Mouse (Mus musculus): ENCODE data around the gene Itpk1.

Itpk1 gene

GRCm38 (mm10) chr12:102554721-102555516 lies 149.8 kb downstream of the Itpk1 start, which contains the start of gene Chga:
Chga (plus strand) TSS chr12:102554969.
- no peak for DNase-seq (ENCODE audit: low spot score in 2 of 2)

- DNase-seq (ENCODE audit: low spot score in 2 of 2), result no peak
Measured at GRCm38 (mm10) chr12:102553705-102554275, 150.9 kb downstream of the Itpk1 start.

DNA sequence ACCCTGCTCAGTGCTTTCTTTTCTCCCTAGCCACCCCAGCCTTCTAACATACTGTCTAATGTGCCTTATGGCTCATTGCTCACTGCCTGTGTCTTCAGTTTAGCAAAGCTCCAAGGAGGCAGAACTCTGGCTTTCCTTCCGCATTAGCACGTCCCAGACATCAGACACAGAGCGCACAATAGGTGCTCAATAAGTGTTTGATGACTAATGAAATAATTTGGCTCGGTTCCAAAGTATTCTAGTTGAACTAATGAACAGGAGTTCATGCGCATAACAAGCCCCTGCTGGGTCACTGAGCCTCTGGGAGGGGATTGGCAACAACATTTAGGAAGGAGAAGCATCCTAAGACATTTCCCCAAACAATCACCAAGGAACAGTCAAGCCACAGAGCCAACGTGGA lies 152.7 kb downstream of the Itpk1 start:
- no peak for DNase-seq (ENCODE audit: low spot score in 2 of 2)

- no peak for DNase-seq (ENCODE audit: low spot score in 2 of 2)
Measured at GRCm38 (mm10) chr12:102551186-102551585, 153.5 kb downstream of the Itpk1 start.

- DNase-seq (ENCODE audit: low spot score in 2 of 2), result peak; percentile 22 to 32
Measured at GRCm38 (mm10) chr12:102550529-102550928, 154.2 kb downstream of the Itpk1 start.

DNA sequence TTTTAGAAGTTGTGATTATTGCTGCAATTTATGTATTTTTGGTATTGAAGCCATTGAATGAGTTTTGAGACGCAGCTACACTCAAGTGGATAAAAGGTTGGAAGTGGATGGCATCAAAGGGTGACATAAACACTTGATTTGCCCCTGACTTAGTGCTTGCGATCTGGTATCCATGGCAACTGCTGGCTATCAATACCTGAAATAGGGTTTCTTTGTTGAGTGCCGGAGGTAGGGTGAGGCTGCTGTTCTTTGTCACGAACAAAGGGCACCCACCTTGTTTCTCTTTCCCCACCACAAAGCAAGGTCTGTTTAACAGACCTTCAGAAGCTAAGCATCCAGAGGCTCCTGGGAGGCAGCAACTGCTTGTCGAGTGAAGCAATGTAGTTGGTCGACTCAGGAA lies 159.6 kb downstream of the Itpk1 start:
- DNase-seq (ENCODE audit: low spot score in 2 of 2), result no peak

DNA sequence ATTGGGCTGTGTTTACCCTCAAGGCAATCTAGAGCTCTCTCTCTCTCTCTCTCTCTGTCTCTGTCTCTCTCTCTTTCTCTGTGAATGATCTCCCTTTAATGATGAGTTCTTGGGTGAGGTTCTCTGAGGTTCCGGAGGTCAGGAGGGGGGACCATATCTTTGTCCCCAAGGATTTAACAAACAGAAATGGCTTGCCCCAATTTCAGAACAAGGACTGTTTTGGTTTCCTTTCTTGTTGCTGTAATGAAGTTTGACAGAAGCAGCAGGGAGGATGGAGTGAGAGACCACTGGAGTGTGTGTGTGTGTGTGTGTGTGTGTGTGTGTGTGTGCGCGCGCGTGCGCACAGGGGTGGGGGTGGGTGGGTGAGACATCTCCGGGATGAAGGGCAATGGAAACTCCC lies 163.6 kb downstream of the Itpk1 start:
- no peak for DNase-seq (ENCODE audit: low spot score in 2 of 2)

DNA sequence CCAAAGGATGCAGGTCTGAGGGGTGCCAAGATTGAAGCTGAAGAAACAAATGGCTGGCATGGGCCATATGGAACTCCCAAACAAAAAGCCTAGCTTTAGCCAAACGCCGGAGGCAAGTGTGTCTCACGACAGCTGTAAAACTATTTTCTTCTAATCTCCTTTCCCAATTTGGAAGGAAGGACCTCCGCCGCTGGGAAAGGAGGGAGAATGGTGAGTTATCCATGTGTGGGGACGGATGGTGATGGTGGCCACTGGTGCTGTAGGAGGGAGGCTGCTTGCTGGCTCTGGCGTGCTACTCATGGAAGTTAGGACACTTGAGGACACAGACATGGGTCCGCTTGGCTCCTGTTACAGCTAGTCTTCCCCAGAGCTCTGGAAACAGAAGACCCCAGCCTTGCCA lies 164.5 kb downstream of the Itpk1 start:
- DNase-seq (ENCODE audit: low spot score in 2 of 2), result no peak

- DNase-seq (ENCODE audit: low spot score in 2 of 2), result no peak
Measured at GRCm38 (mm10) chr12:102535796-102536195, 168.9 kb downstream of the Itpk1 start.

DNA sequence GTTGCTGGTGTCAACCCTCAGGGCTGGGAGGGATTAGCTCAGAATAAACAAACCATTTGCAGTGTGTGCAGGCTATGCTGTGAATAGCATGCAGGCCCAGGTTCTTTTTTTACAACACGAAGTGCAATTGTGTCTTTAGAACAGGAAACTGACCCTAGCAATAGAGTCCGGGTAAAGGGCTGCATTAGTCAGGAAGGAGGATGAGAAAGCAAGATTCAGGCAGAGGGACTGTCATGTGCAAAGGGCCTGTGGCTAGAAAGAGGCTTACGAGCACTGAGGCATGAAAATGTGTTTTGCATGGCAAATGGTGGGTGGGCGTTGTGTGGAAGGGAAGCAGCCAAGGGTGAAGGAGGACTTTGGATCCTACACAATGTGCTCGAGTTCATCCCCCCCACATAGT lies 176.7 kb downstream of the Itpk1 start:
- DNase-seq (ENCODE audit: low spot score in 2 of 2), result no peak

DNA sequence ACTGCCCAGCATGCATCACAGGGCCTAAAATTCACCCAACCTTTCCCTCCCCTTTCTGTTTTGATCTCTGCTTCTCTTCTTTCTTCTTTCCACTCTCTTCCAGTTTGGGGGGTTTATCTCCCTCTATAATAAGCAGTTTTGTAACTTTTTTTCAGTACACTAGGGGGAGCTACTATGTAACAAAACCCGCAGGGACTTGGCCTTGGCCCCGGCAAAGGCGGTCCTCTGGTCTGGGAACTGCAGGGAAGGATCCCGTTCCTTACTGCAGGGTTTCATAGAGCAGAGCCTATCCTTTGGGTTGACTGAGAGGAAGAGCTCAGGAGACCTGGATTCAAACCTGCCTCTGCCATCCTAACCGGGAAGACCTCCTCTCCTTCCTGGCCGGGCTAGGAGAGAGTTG lies 180.0 kb downstream of the Itpk1 start:
- DNase-seq (ENCODE audit: low spot score in 2 of 2), result no peak

DNA sequence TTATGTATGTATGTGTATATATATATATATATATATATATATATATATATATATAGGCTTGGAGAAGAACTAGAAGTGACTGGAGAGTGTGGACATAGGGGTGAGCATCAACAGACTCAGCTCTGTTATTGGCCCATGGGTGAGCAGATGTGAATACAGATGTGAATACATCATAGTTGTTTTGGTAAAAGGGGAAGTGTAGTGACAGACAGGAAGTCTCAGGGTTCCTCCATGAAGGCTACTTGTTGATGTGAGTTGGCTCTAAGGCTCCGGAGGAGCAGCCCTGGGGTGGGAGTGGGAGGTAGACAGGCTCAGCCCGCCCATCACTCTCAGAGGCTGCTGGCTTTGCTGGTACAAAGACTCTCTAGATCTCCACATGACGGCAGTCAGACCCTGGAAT lies 180.5 kb downstream of the Itpk1 start:
- DNase-seq (ENCODE audit: low spot score in 2 of 2), result peak in 1 of 2 experiments; percentile 8

DNA sequence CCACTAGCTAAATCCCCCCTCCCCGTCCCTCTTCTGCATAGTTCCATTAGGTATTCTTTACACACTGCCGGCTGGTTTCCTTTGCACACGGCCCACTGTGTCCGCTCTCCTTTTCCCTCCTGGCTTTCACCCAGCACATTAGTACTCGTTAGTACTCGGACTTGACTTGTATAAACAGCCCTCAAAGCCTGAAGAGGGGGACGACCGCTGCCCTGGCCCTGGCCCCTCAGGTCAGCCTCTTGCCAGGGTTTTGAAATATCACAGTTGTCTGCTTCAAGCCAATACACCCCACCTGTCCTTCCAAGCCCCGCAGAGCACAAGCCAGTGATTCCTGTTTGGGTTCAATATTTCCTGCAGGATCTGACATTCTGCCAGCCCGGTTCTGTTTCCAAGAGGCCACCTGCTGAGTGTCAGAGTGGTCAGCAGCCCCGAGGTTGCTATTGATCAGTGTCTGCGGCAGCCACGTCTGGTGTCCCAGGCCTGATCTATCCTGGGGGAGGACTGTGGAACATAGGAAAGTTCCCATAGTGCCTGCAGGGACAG lies 182.9 kb downstream of the Itpk1 start:
- DNase-seq (ENCODE audit: low spot score in 2 of 2), result no peak

DNA sequence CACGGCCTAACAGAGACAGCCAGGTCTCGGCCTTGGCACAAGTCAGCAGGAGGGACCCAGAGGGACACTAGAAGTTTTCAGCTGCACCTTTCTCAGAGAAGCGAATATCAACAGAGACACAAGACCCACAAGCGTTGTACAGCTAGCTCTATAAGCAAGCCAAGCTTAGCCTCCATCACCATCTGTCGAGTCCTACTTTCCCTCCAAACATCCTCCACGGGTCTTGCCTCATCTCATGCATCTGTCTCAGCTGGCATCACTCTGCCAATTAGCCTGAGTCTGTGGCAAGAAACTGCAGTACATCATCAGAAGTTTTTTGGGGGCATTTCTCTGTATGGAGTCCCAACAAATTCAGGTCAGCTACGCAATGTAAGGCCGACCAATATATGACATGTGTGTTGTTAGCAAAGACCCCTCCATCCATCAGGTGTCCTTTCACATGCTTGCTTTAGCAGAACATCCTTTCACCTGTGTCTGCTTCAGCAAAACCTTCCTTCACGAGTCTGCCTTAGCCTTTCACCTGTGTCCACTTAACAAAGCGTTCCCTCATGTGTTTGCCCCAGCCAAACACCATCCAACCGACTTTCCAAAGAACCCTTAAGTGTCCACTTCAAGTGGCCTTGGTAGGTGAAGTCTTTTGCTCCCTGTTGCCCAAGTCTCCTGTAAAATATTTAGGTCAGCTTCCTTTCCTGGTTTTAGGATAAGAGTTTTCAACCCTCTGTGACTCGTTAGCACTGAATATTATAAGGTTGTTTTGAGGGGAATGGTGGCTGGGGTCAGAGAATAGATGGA lies 184.6 kb downstream of the Itpk1 start:
- no peak for DNase-seq (ENCODE audit: low spot score in 2 of 2)
